Mouse (Mus musculus) CH12F3 (cell line): ENCODE results near the gene Nkx3-2.

Experiments
- in situ Hi-C: fragments of 300-500 bp; cut with MboI; formaldehyde crosslinking; loops from 2 replicates; pipeline ENCODE4 v1.14.3; 2020; ENCODE audit warnings: low sequenced_read_pairs

The Nkx3-2 gene

GRCm38 (mm10) chr5:41762947-41763730 lies 1.2 kb downstream of the Nkx3-2 start:
- in situ Hi-C loops, result no loop called here

DNA sequence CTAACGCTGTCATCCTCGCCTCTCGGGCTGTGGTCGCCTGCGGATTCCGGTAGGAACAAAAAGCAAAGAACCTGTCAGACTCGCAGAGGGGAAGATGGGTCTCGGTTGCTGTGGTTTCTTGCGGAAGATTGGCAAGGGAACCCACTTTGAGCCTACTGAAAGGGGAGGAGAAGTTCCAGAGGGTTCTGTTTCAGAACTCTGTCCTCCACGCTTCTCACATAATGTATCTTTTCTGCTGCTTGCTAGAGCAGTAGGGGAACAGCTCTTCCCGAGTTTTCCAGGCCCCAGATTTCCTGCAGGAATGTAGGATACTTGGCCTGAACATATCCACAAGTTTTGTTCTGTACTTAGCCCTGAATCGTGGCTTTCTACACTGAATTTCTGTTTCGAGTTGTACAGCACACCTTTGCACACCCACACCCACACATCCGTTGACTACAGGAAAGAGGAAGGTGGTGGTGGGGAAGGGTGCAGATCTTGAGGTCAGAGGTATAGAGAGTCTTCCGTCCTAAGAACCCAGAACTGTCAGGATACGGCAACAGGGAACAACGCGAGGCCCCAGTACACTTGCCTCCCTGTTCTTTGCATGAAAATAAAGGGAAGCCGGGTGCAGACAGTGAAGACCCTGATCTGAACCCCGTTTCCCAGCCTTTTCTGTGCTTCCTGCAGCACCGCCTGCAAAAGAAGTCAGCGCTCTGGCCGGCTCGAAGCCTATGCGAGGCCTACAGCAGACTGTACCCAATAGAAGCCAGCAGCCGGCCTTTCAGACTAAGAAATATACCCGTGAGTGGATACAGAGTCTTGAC lies 2.0 kb downstream of the Nkx3-2 start:
- in situ Hi-C loops, result no loop called here

- in situ Hi-C loops, result no loop called here
These were observed 2.7 kb downstream of the Nkx3-2 start for GRCm38 (mm10) chr5:41761509-41762140.

DNA sequence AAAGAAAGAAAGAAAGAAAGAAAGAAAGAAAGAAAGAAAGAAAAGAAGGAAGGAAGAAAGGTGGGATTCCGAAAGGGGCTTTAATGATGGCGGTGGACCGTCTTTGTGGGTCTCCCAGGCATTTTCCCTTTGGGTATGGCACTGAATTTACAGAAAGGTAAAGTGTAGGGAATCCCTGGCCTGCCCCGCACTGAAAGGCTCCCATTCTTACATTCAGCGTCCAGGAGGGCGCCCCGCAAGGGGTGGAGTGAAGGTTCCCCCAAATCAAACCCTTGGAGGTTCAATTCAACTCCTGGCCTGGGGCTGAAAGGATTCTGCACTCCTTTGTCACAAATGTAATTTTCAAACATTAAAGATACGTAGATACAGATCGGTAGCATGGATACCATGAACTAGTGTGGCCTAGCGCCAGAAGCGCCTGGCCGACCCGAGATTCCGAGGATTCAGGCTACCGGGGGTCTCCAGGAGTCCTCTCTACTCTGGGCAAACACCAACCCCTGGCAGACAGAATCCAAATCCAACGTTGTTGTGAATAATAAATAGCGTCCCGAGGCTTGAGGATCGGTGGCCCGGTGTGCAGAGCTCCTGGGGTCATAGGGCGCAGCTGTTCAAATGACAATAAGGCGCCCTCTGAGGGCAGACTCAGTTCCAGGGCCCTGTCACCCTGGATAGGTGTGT lies 3.3 kb downstream of the Nkx3-2 start:
- in situ Hi-C loops, result no loop called here

DNA sequence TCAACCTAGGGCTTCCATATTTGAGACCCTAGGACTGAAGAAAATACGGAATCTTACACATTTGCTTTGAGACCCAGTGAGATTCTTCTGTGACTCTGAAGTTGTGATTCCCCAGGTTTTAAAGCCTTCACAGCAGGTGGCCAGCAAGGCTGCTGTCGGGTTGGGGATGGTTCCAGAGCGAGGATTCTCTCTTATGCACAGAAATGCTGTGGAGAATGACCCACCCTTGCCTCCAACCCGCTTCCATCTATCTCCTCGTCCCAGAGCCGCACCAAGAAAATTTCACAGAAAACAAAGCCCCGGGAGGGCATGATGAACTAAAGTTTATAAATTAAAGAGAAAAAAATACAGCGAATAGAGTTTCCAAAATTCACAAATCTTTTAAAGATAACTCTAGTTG lies 4.2 kb downstream of the Nkx3-2 start:
- in situ Hi-C loops, result no loop called here

DNA sequence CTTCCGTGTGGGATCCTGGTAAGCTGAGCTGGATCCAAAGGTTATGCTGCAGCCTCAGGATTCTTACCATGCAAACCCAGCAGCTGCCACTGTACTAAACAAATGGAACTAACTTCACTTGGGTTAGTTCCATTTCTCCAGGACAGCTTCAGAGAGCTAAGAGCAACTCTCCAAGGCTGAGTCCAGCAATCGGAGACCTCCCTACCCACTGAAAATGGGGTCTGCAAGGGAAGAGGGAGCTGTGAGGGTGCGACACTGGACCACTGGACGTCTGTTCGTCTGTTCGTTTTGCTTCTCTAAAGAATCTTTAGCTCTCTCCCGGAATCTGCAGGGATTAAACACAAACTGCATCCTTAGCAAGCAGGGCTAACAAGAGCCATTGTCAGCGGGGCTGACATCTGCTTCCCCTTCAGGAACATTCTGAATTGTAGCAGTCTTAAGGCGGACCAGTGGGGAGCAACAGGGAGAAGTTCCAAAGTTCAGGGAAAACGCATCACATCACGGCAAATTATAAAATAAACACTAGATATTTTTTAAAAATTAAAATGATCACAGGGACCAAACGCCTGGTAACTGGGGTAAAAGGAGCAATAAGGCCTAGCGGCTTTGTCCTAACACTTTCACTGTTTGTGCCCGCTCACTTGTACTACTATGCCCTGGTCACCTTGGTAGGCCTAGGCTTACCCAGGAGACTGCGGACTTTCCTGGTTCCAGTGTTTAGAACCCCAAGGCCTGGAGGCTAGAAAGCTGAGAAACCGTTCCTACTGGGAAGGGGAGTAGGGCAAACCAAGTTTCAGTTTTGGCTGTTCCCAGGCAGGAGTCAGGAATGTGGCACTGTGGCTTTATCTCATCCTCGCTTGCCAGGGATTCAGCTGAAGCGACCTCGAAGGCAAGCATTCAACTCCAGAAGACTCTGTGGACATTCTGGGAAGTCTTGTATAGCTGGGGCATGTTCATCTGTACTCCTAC lies 5.3 kb downstream of the Nkx3-2 start:
- in situ Hi-C loops, result no loop called here

DNA sequence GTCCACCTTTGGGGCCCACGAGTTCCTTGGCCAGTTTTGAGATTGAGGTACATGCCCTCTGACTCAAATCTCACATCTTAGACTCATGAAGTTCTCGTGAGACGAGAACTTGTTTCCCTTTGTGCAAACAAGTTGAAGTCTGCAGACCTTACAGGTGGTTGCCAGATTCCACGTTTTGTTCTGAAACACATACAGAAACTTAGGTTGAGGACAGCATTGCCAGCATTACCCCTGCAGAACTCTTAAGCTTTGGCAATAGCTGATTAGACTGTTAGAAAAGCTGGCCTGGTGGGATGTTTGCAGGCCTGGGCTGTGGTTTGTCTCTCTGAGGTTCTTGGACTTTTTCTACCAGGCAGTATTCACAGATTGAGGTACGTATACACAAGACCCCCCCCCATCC lies 7.0 kb downstream of the Nkx3-2 start:
- in situ Hi-C loops, result no loop called here

DNA sequence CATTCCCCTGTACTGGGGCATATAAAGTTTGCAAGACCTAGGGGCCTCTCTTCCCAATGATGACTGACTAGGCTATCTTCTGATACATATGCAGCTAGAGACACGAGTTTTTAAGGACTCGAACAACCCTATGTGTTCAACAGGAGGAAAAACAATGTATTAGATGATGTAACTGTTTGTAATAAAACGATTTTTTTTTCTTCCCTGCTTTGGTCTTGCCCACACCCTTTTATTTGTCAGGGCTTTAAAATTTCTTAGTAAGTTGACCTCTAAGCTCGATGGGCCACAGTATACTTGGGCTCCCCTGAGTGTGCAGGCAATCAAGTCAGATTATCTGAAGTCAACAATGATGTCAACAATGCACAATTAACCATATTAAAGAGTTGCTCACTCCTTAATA lies 7.9 kb downstream of the Nkx3-2 start:
- in situ Hi-C loops, result no loop called here

- in situ Hi-C loops, result no loop called here
These were observed 8.8 kb downstream of the Nkx3-2 start for GRCm38 (mm10) chr5:41755373-41755960.

DNA sequence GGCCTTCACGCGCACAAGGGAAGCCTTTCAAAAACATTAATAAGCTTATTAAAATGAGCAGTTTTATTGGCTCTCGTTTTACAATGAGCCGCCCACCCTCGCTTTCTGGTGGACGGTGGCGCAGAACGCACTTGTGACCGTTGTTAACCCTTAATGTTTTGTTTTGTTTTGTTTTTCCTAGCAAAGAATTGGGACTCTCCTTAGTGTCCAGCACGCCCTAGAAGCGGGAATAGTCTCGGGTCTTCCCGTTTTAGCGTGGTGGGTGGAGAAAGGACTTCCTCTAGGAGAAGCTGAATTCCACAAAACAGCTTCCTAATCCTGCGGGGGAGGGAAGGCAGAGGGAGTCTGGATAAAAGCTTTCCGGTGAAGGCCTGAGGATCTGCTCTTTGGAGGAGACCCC lies 9.5 kb downstream of the Nkx3-2 start:
- in situ Hi-C loops, result no loop called here

DNA sequence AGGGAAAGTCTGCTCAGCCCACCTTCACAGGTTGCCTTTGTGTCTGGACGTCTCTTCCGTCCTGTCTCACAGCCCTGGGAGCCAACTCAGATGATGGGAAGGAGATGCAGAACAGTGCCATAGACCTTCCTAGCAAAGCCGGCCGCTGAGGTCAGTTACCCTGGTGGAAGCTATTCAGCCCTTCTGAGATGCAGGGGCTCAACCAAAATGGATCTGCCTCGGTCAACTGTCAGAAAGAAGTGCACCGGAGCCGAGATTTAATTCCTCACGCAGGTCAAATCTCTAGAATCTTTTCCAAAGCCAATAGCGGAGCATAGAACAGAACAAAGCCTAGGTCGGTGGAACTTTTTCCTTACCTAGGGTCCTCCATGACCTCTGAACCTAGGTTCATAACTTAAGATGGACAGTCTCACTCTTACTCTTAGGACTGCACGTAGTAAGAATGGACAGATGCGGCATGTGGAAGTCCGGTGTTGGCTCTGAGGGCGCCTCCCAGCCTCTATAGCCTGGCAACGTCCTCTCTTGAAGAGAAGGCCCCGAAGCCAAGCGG lies 10.0 kb downstream of the Nkx3-2 start:
- in situ Hi-C loops, result no loop called here

- in situ Hi-C loops, result no loop called here
These were observed 11.6 kb downstream of the Nkx3-2 start for GRCm38 (mm10) chr5:41752721-41753120.

DNA sequence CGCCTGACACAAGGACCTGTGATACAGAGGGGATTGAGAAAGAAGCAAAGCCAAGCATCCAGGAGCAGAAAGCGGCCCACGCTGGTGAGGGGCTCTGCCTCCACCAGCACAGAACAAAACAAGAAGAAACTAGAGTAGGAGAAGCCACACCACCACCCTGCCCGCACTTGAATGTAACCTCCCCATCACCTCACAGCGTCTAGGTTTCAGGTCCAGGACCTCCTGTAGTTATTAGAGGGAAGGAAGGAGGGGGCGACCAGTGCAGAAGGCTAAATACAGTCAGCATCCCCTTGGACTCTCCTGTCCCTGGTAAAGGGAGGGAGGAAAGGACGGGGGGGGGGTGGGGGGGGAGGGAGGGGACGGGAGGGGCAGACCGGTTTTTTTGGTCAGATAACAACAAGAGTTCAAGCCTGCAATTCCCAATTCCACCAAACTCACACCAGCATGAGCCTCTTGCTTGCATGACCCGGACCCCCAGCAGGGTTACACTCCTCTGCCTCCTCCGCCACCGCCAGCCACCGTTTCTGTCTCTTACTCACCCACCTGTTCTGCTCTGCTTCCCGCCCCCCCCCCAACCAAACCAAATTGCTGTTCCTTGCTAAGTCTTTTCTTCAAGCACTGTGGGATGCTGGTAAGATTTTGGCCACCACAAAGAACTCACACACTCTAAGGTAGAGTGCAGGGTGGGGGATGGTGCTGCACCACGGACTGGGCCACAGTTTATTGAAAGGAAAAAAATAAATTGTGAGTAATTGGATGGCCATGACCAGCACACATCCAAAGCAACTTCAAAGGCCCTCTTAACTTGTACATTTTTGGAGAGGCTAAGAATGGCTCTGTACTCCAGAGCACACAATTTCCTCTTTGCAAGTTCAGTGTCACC lies 19.2 kb downstream of the Nkx3-2 start:
- in situ Hi-C loops, result no loop called here

DNA sequence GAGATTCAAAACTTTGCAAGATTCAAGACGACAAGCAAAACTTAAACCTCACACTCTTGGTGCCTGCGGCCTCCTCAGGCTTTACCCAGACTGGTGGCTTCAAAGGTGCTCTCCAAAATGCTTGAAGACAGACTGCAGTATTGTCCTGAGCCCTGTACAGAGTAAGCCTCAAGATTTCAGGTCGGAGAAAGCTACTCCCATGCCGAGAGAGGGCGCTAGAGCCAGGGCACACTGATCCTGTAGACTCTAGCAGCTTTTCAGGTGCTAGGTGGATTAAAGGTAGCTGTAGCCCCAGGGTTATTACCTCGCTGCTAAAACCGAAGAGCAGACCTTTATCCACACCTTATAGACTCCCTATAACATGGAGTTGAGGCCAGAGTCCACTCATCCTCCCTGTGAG lies 20.1 kb downstream of the Nkx3-2 start:
- in situ Hi-C loops, result no loop called here

GRCm38 (mm10) chr5:41738817-41739216 lies 25.5 kb downstream of the Nkx3-2 start:
- in situ Hi-C loops, result no loop called here

DNA sequence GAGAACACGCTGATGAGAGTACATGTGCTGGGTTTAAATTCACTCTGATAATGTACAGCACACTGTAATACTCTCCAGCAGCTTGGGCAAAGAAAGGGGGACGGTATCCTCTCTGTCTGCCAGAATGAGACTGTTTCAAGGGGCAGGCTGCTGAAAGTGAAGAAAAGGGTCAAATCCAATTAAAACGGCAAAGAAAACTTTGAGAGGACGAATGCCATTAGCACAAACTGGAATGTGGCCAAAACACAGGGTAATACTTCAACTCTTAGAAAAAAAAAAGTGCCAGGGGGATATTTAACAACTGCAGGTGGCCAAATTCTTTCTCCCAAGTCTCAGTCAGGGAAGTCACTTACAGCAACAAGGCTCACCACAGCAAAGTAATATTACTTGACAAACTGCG lies 27.3 kb downstream of the Nkx3-2 start:
- in situ Hi-C loops, result no loop called here

GRCm38 (mm10) chr5:41727017-41727416 lies 37.3 kb downstream of the Nkx3-2 start:
- in situ Hi-C loops, result no loop called here

- in situ Hi-C loops, result no loop called here
These were observed 38.7 kb downstream of the Nkx3-2 start for GRCm38 (mm10) chr5:41725573-41725972.
